Mouse (Mus musculus) urinary bladder, adult 18-20 months (tissue): Measurements from ENCODE around the gene Gm3012.
"Not testable (repeated sequence)": the region's sequence is repeated elsewhere in the genome, so short reads cannot be mapped to it uniquely, and the experiment has no call there.

Experiments used
- DNase-seq, 2 experiments: peaks; one replicate each; pipeline ENCODE4 v3.0.0; 2022; ENCODE audit warnings: low spot score in 2 of 2, mixed read lengths in 2 of 2

Gene Gm3012

GRCm38 (mm10) chr14:3634212-3634611, at the start of gene Gm3012:
Gene Gm3012 (plus strand): TSS chr14:3634512.
- not testable (repeated sequence) for DNase-seq

- not testable (repeated sequence) for DNase-seq
Observed at GRCm38 (mm10) chr14:3651730-3652129, 17.4 kb downstream of the Gm3012 start, which contains the start of gene Gm3020. Gene Gm3020 (plus strand): TSS chr14:3652030.

- DNase-seq = not testable (repeated sequence)
Observed at GRCm38 (mm10) chr14:3688483-3688882, 54.2 kb downstream of the Gm3012 start, which contains the start of gene Gm3043. Gene Gm3043 (plus strand): TSS chr14:3688783.
